Mouse (Mus musculus) lung, embryonic 14.5 days (tissue): ENCODE results near the gene Lgr6. TPM values are rescaled to one million over a fixed set of nuclear protein-coding genes. Genes with fewer than 3 reads are reported as not detected.

Source experiments
- ATAC-seq: fragments of 200-750 bp; cut with Nextera tagmentation; 2 replicates; pipeline ENCODE4 v1.8.0; 2017; ENCODE audit warnings: mild to moderate bottlenecking, moderate TSS enrichment, moderate library complexity; ENCODE audit not compliant: insufficient read depth
- DNase-seq: peaks from one replicate; pipeline ENCODE4 v3.0.0-alpha.2; 2015
- H3K27ac ChIP-seq: fragments of 300-500 bp; sonication (generic); 2 replicates; pipeline ENCODE4 v1.5.1; 2014; ENCODE audit warnings: low read depth, mild to moderate bottlenecking, moderate library complexity
- H3K27me3 ChIP-seq: fragments of 300-500 bp; sonication (generic); 2 replicates; pipeline ENCODE4 v1.6.1; 2014; ENCODE audit warnings: low read length, control low read depth; ENCODE audit not compliant: insufficient read depth
- H3K36me3 ChIP-seq: fragments of 300-500 bp; sonication (generic); 2 replicates; pipeline ENCODE4 v1.6.1; 2014; ENCODE audit warnings: control low read depth; ENCODE audit not compliant: insufficient read depth
- H3K4me1 ChIP-seq: fragments of 300-500 bp; sonication (generic); 2 replicates; pipeline ENCODE4 v1.6.1; 2014; ENCODE audit warnings: antibody characterized with exemption, control low read depth; ENCODE audit not compliant: insufficient read depth
- H3K4me2 ChIP-seq: fragments of 300-500 bp; sonication (generic); 2 replicates; pipeline ENCODE4 v1.6.1; 2014; ENCODE audit warnings: mild to moderate bottlenecking
- H3K4me3 ChIP-seq: fragments of 300-500 bp; sonication (generic); 2 replicates; pipeline ENCODE4 v1.5.1; 2014; ENCODE audit warnings: low read depth, low read length
- H3K9ac ChIP-seq: fragments of 300-500 bp; sonication (generic); 2 replicates; pipeline ENCODE4 v1.6.1; 2014
- H3K9me3 ChIP-seq: fragments of 300-500 bp; sonication (generic); 2 replicates; pipeline ENCODE4 v1.6.1; 2016; ENCODE audit warnings: low read depth, low read length, control low read depth
- CTCF ChIP-seq: IDR thresholded peaks from 2 replicates; pipeline ENCODE4 v1.5.1; 2016; ENCODE audit warnings: antibody characterized with exemption, low read depth
- WGBS: fragments of 180-500 bp; shearing (Covaris S2); extraction: QIAGEN DNeasy Blood & Tissue Kit; methylation state at CpG from one replicate; pipeline ENCODE4 v1.1.7; 2014; 5-methylcytosine and 5-hydroxymethylcytosine counted together
- polyA plus RNA-seq: library from polyadenylated mRNA; unstranded; fragments of >200 nt; fragmentation: Nextera tagmentation; extraction: Ambion mirVana; gene quantifications from 2 replicates; pipeline ENCODE4 v1.2.1, GENCODE M21; 2014

Gene Lgr6
- polyA plus RNA-seq, 1 experiment from 2014 or later = 11.1 TPM

- no peaks in the 10 kb centered on the region for H3K27me3 ChIP-seq
- no peaks in the 10 kb centered on the region for H3K9me3 ChIP-seq
- ATAC-seq (no peak), DNase-seq (no peak)
- no peak overlapping the region; the same call in 1 of the 2 replicates for H3K27ac ChIP-seq
- no peak for TF ChIP-seq CTCF
- peak overlapping the region; percentile 8; the same call in 1 of the 2 replicates for H3K4me2 ChIP-seq
- no peak overlapping the region for H3K4me3 ChIP-seq
- H3K36me3 ChIP-seq = no peaks in the 10 kb centered on the region
- peaks cover 13% of the 10 kb centered on the region; the same call in 1 of the 2 replicates for H3K4me1 ChIP-seq
- WGBS = 83% methylated on average over 9 of the region's 9 CpGs
- H3K9ac ChIP-seq = no peak overlapping the region
Measured at GRCm38 (mm10) chr1:135132893-135133369, 27.9 kb upstream of the Lgr6 start.

- no peak within 1 kb of the TSS for H3K9ac ChIP-seq
- H3K36me3 ChIP-seq = no peaks in the 10 kb centered on the region
- peak; percentile 74 for DNase-seq
- H3K27me3 ChIP-seq = no peaks in the 10 kb centered on the region
- H3K4me1 ChIP-seq = peaks cover 13% of the 10 kb centered on the region; the same call in 1 of the 2 replicates
- ATAC-seq = no peak
- no peak within 1 kb of the TSS for H3K4me3 ChIP-seq
- WGBS = 29% methylated on average over 10 of the region's 10 CpGs
- H3K9me3 ChIP-seq = no peaks in the 10 kb centered on the region
- peak within 1 kb of the TSS; percentile 8; the same call in 1 of the 2 replicates for H3K4me2 ChIP-seq
- peak; percentile 85 for TF ChIP-seq CTCF
- peak within 1 kb of the TSS; percentile 50; the same call in 1 of the 2 replicates for H3K27ac ChIP-seq
Measured at GRCm38 (mm10) chr1:135132473-135132872, 27.4 kb upstream of the Lgr6 start, which contains the start of gene Ptpn7. Gene Ptpn7 (plus strand): TSS chr1:135132700.

DNA sequence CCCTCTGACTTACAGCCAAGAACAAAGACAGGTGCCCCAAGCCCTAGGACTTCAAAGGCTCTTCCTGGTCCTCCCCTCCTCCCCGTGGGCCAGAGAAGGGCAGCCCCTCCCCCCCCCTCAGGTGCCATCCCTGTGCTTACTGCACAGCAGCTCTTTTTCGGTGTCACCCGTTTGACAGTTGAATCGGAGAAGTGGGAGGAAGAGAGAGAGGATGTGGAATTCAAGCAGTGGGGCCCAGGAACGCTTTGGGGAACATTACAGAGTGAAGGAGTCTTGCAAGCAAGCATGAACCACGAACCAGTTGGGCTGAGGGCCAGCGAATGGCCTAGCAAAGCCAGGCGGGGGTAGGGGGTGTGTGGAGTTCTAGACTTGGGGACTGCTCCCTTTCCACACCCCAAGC, 26.5 kb upstream of the Lgr6 start:
- H3K9ac ChIP-seq = no peak overlapping the region; the same call in 1 of the 2 replicates
- H3K9me3 ChIP-seq = no peaks in the 10 kb centered on the region
- ATAC-seq = no peak
- WGBS = 26% methylated on average over 8 of the region's 8 CpGs
- peaks cover 13% of the 10 kb centered on the region; the same call in 1 of the 2 replicates for H3K4me1 ChIP-seq
- H3K36me3 ChIP-seq = no peaks in the 10 kb centered on the region
- no peaks in the 10 kb centered on the region for H3K27me3 ChIP-seq
- H3K4me3 ChIP-seq = no peak overlapping the region
- H3K4me2 ChIP-seq = no peak overlapping the region
- H3K27ac ChIP-seq = peak overlapping the region; percentile 50; the same call in 1 of the 2 replicates
- no peak for DNase-seq
- no peak for TF ChIP-seq CTCF

DNA sequence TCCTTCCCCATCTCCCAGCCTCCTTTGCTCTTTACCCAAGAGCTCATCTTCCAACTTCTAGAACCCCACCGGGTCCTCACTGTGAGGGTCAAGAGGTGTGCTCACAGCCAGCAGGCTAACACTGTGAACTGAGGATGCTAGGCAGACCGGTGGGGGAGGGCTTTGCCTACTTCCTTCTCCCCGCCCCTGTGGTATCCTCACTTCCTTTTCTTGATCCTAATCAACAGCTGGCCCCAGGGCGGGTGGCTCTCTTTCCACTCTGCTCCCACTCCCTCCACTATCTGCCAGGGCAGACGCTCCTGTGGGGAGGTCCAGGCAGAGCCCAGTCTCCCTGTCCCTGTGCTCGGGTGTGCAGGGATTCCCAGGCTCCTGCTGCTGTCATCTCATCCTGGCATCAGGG, 26.0 kb upstream of the Lgr6 start:
- Histone ChIP-seq H3K27ac (peak overlapping the region; percentile 50; the same call in 1 of the 2 replicates), H3K27me3 (no peaks in the 10 kb centered on the region), H3K4me1 (peaks cover 13% of the 10 kb centered on the region; the same call in 1 of the 2 replicates), H3K4me3 (no peak overlapping the region), H3K36me3 (no peaks in the 10 kb centered on the region), H3K9me3 (no peaks in the 10 kb centered on the region), H3K9ac (no peak overlapping the region), H3K4me2 (0 out of 2 replicates have a peak overlapping the region, but pooled peaks have one; percentile 15)
- no peak for TF ChIP-seq CTCF
- DNase-seq (peak; percentile 42), ATAC-seq (no peak)
- WGBS = 21% methylated on average over 6 of the region's 6 CpGs

- no peak overlapping the region for H3K27ac ChIP-seq
- H3K4me2 ChIP-seq = no peak overlapping the region
- ATAC-seq = no peak
- DNase-seq = no peak
- H3K4me1 ChIP-seq = peaks cover 13% of the 10 kb centered on the region; the same call in 1 of the 2 replicates
- no peak for TF ChIP-seq CTCF
- no peaks in the 10 kb centered on the region for H3K9me3 ChIP-seq
- H3K27me3 ChIP-seq = no peaks in the 10 kb centered on the region
- no peaks in the 10 kb centered on the region for H3K36me3 ChIP-seq
- H3K9ac ChIP-seq = no peak overlapping the region
- no peak overlapping the region for H3K4me3 ChIP-seq
- 74% methylated on average over 2 of the region's 2 CpGs for WGBS
Measured at GRCm38 (mm10) chr1:135130376-135131018, 25.4 kb upstream of the Lgr6 start.

DNA sequence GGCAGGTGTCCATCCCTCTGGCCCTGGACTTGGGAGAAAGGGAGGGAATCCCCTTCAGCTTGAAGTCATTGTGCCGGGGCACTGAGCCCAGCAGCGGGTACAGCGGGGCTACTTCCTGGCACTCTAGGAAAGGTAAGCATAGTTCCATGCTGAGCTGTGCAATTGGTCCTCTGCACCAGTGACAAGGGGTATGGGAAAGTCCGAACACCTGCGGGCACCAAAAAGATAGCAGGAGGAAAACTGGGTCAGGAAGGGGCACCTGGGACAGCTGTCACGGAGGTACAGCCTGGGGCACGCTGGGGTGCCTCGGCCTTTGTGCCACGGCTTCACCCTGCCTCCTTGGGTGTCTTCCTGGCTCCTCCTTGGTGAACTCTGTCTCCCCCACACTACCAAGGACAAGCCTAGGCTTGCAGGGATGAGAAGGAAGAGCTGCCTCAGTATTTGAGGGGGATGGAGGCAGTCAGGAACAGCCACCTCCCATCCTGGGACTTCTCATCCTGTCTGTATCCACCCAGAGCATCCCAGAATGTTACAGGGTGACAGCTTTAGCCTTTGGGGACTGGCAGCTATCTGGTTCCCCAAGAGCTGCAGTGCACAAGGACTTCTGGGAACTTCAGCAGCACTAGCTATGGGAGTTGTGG, 24.6 kb upstream of the Lgr6 start:
- no peak overlapping the region for H3K9ac ChIP-seq
- no peak for DNase-seq
- WGBS = 80% methylated on average over 9 of the region's 9 CpGs
- no peaks in the 10 kb centered on the region for H3K27me3 ChIP-seq
- no peak for ATAC-seq
- no peak overlapping the region for H3K4me2 ChIP-seq
- H3K36me3 ChIP-seq = no peaks in the 10 kb centered on the region
- H3K27ac ChIP-seq = no peak overlapping the region
- no peaks in the 10 kb centered on the region for H3K9me3 ChIP-seq
- no peak for TF ChIP-seq CTCF
- H3K4me3 ChIP-seq = no peak overlapping the region
- peaks cover 13% of the 10 kb centered on the region; the same call in 1 of the 2 replicates for H3K4me1 ChIP-seq

DNA sequence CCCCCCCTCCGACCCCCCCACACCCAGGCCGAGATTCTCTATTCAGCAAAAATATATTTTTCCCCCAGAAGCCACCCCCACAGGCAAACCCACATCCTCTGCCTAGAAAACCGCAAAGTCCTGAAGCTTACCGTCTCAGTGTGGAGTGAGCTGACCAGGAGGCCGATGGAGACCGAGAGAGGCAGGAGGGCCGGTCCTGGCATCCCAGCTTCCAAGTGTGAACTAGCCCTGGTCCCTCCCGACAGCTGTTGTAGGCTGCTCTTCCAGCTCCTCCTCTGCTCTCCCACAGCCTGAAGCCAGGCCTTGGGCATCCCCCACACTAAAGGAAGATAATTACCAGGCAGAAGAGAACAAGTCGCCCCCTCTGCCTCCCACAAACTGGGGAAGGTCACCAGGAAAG, 23.9 kb upstream of the Lgr6 start:
- no peaks in the 10 kb centered on the region for H3K36me3 ChIP-seq
- no peaks in the 10 kb centered on the region for H3K9me3 ChIP-seq
- WGBS = 21% methylated on average over 9 of the region's 9 CpGs
- no peak overlapping the region for H3K4me3 ChIP-seq
- H3K9ac ChIP-seq = no peak overlapping the region
- TF ChIP-seq CTCF = no peak
- DNase-seq (no peak), ATAC-seq (no peak)
- no peak overlapping the region for H3K4me2 ChIP-seq
- no peaks in the 10 kb centered on the region for H3K27me3 ChIP-seq
- peaks cover 13% of the 10 kb centered on the region; the same call in 1 of the 2 replicates for H3K4me1 ChIP-seq
- no peak overlapping the region for H3K27ac ChIP-seq
